Mouse (Mus musculus) CD4-positive, CD25-positive, alpha-beta regulatory T cell, adult 9 weeks (primary cell): ENCODE measurements around the gene Fam228b. TPM values are rescaled to one million over a fixed set of nuclear protein-coding genes. Genes with fewer than 3 reads are reported as not detected.

Experiments
- polyA plus RNA-seq: library from polyadenylated mRNA; unstranded; fragments of 100-300 nt; shearing (Covaris generic); gene quantifications from one replicate; pipeline ENCODE4 v1.2.1, GENCODE M21; 2017

The Fam228b gene
- polyA plus RNA-seq: 0.65 TPM

GRCm38 (mm10) chr12:4768492-4769332 is at the start of gene Fam228b, which contains the start of gene Pfn4:
TSS of gene Fam228b (minus strand) at chr12:4769267.
TSS of gene Pfn4 (plus strand) at chr12:4769022.

GRCm38 (mm10) chr12:4817361-4818101 is 48.5 kb upstream of the Fam228b start, which contains the start of gene Sf3b6:
TSS of gene Sf3b6 (plus strand) at chr12:4817544.

GRCm38 (mm10) chr12:4738031-4738576 is 31.0 kb downstream of the Fam228b start, which contains the start of gene Fam228a:
TSS of gene Fam228a (minus strand) at chr12:4738430.

Other genes with a start within 250 kb of the Fam228b start
- gene Itsn2, start 176.6 kb downstream of the Fam228b start, polyA plus RNA-seq: 29.4 TPM
- not detected for gene Gm3625, start 176.3 kb downstream of the Fam228b start, polyA plus RNA-seq
- not detected for gene Fam228a, start 30.8 kb downstream of the Fam228b start, polyA plus RNA-seq
- gene Pfn4, start 245 bp downstream of the Fam228b start, polyA plus RNA-seq: 0.21 TPM
- gene Sf3b6, start 48.3 kb upstream of the Fam228b start, polyA plus RNA-seq: 422 TPM
- 0.45 TPM for gene Fkbp1b, start 72.3 kb upstream of the Fam228b start, polyA plus RNA-seq
- 15.0 TPM for gene Wdcp, start 74.0 kb upstream of the Fam228b start, polyA plus RNA-seq
- 0.81 TPM for gene Mfsd2b, start 105.1 kb upstream of the Fam228b start, polyA plus RNA-seq
- 10.0 TPM for gene Ubxn2a, start 138.4 kb upstream of the Fam228b start, polyA plus RNA-seq
- 8.7 TPM for gene Atad2b, start 148.1 kb upstream of the Fam228b start, polyA plus RNA-seq